Mouse (Mus musculus) forebrain, embryonic 13.5 days (tissue): Measurements from ENCODE around the gene Nsl1. TPM values are rescaled to one million over a fixed set of nuclear protein-coding genes. Genes with fewer than 3 reads are reported as not detected.

Experiments used
- ATAC-seq: fragments of 200-750 bp; cut with Nextera tagmentation; 2 replicates; pipeline ENCODE4 v1.8.0; 2017
- H3K27ac ChIP-seq: fragments of 300-500 bp; sonication (generic); 2 replicates; pipeline ENCODE4 v1.5.1; 2015; ENCODE audit warnings: inconsistent platforms, mild to moderate bottlenecking, moderate library complexity
- H3K27me3 ChIP-seq: fragments of 300-500 bp; sonication (generic); 2 replicates; pipeline ENCODE4 v1.6.1; 2015; ENCODE audit warnings: mild to moderate bottlenecking, inconsistent platforms
- H3K36me3 ChIP-seq: fragments of 300-500 bp; sonication (generic); 2 replicates; pipeline ENCODE4 v1.6.1; 2015; ENCODE audit warnings: mild to moderate bottlenecking, inconsistent platforms; ENCODE audit not compliant: poor library complexity, severe bottlenecking
- H3K4me1 ChIP-seq: fragments of 300-500 bp; sonication (generic); 2 replicates; pipeline ENCODE4 v1.6.1; 2015; ENCODE audit warnings: inconsistent platforms
- H3K4me2 ChIP-seq: fragments of 300-500 bp; sonication (generic); 2 replicates; pipeline ENCODE4 v1.6.1; 2015; ENCODE audit warnings: inconsistent platforms, mild to moderate bottlenecking, moderate library complexity
- H3K4me3 ChIP-seq: fragments of 300-500 bp; sonication (generic); 2 replicates; pipeline ENCODE4 v1.5.1; 2015; ENCODE audit warnings: mild to moderate bottlenecking, inconsistent platforms
- H3K9ac ChIP-seq: fragments of 300-500 bp; sonication (generic); 2 replicates; pipeline ENCODE4 v1.6.1; 2015; ENCODE audit warnings: mild to moderate bottlenecking, inconsistent platforms
- H3K9me3 ChIP-seq: fragments of 300-500 bp; sonication (generic); replicated peaks from 2 replicates; pipeline ENCODE4 v1.6.1; 2016; ENCODE audit warnings: inconsistent platforms
- WGBS: fragments of 180-500 bp; shearing (Covaris S2); methylation state at CpG from one replicate; pipeline ENCODE4 v1.1.7; 2015; 5-methylcytosine and 5-hydroxymethylcytosine counted together
- polyA plus RNA-seq: library from polyadenylated mRNA; unstranded; fragments of >200 nt; fragmentation: Nextera tagmentation; extraction: Ambion mirVana; gene quantifications from 2 replicates; pipeline ENCODE4 v1.2.1, GENCODE M21; 2015

Nsl1 gene
- polyA plus RNA-seq, 1 experiment from 2014 or later = 19.7 TPM

GRCm38 (mm10) chr1:191099114-191099513 is 36.3 kb downstream of the Nsl1 start:
- Histone ChIP-seq H3K9me3 (no peaks in the 10 kb centered on the region), H3K4me1 (peaks cover 12% of the 10 kb centered on the region; the same call in 1 of the 2 replicates), H3K4me2 (peak overlapping the region; percentile 99), H3K36me3 (no peaks in the 10 kb centered on the region), H3K9ac (no peak overlapping the region), H3K27me3 (peaks cover 36% of the 10 kb centered on the region), H3K4me3 (no peak overlapping the region), H3K27ac (no peak overlapping the region)
- ATAC-seq = no peak
- 41% methylated on average over 5 of the region's 5 CpGs for WGBS

GRCm38 (mm10) chr1:191099772-191100291 is 37.0 kb downstream of the Nsl1 start:
- Histone ChIP-seq H3K4me2 (no peak overlapping the region), H3K27ac (no peak overlapping the region), H3K4me1 (peaks cover 12% of the 10 kb centered on the region; the same call in 1 of the 2 replicates), H3K36me3 (no peaks in the 10 kb centered on the region), H3K4me3 (no peak overlapping the region), H3K27me3 (peaks cover 36% of the 10 kb centered on the region), H3K9me3 (no peaks in the 10 kb centered on the region), H3K9ac (no peak overlapping the region)
- 79% methylated on average over 5 of the region's 5 CpGs for WGBS
- no peak for ATAC-seq

GRCm38 (mm10) chr1:191102730-191103370 is 40.0 kb downstream of the Nsl1 start:
- Histone ChIP-seq H3K27me3 (peaks cover 26% of the 10 kb centered on the region), H3K36me3 (no peaks in the 10 kb centered on the region), H3K9me3 (no peaks in the 10 kb centered on the region), H3K9ac (no peak overlapping the region), H3K4me1 (peaks cover 6% of the 10 kb centered on the region; the same call in 1 of the 2 replicates), H3K4me2 (no peak overlapping the region), H3K4me3 (no peak overlapping the region), H3K27ac (no peak overlapping the region)
- no peak for ATAC-seq
- WGBS = 86% methylated on average over 15 of the region's 15 CpGs

GRCm38 (mm10) chr1:191105246-191105645 is 42.4 kb downstream of the Nsl1 start:
- no peak overlapping the region for H3K4me3 ChIP-seq
- no peak overlapping the region for H3K4me2 ChIP-seq
- ATAC-seq = no peak
- H3K27me3 ChIP-seq = 0 out of 2 replicates have a peak, but pooled peaks cover 7% of the 10 kb centered on the region
- H3K9ac ChIP-seq = no peak overlapping the region
- H3K9me3 ChIP-seq = no peaks in the 10 kb centered on the region
- no peaks in the 10 kb centered on the region for H3K36me3 ChIP-seq
- no peak overlapping the region for H3K27ac ChIP-seq
- 85% methylated on average over 9 of the region's 9 CpGs for WGBS
- no peaks in the 10 kb centered on the region for H3K4me1 ChIP-seq

- Histone ChIP-seq H3K4me2 (no peak overlapping the region), H3K36me3 (no peaks in the 10 kb centered on the region), H3K4me3 (no peak overlapping the region), H3K27me3 (no peaks in the 10 kb centered on the region), H3K9ac (no peak overlapping the region), H3K4me1 (no peaks in the 10 kb centered on the region), H3K9me3 (no peaks in the 10 kb centered on the region), H3K27ac (no peak overlapping the region)
- no peak for ATAC-seq
- WGBS = 74% methylated on average over 10 of the region's 10 CpGs
Observed at GRCm38 (mm10) chr1:191107306-191107705, 44.5 kb downstream of the Nsl1 start.

- Histone ChIP-seq H3K4me1 (no peaks in the 10 kb centered on the region), H3K4me3 (no peak overlapping the region), H3K27me3 (no peaks in the 10 kb centered on the region), H3K36me3 (no peaks in the 10 kb centered on the region), H3K9ac (no peak overlapping the region), H3K4me2 (no peak overlapping the region), H3K27ac (no peak overlapping the region), H3K9me3 (no peaks in the 10 kb centered on the region)
- ATAC-seq = no peak
- 90% methylated on average over 9 of the region's 9 CpGs for WGBS
Observed at GRCm38 (mm10) chr1:191109907-191110306, 47.1 kb downstream of the Nsl1 start.

GRCm38 (mm10) chr1:191111146-191111545 is 48.3 kb downstream of the Nsl1 start:
- ATAC-seq = no peak
- Histone ChIP-seq H3K4me3 (no peak overlapping the region), H3K9me3 (no peaks in the 10 kb centered on the region), H3K36me3 (no peaks in the 10 kb centered on the region), H3K4me2 (no peak overlapping the region), H3K27ac (no peak overlapping the region), H3K4me1 (no peaks in the 10 kb centered on the region), H3K9ac (no peak overlapping the region), H3K27me3 (no peaks in the 10 kb centered on the region)
- WGBS = 63% methylated on average over 8 of the region's 8 CpGs

- Histone ChIP-seq H3K27me3 (no peaks in the 10 kb centered on the region), H3K4me3 (no peak overlapping the region), H3K27ac (no peak overlapping the region), H3K36me3 (no peaks in the 10 kb centered on the region), H3K4me2 (no peak overlapping the region), H3K4me1 (no peaks in the 10 kb centered on the region), H3K9ac (no peak overlapping the region), H3K9me3 (no peaks in the 10 kb centered on the region)
- WGBS = 78% methylated on average over 7 of the region's 7 CpGs
- ATAC-seq = no peak
Observed at GRCm38 (mm10) chr1:191114868-191115267, 52.1 kb downstream of the Nsl1 start.

- Histone ChIP-seq H3K9ac (no peak overlapping the region), H3K4me3 (no peak overlapping the region), H3K9me3 (no peaks in the 10 kb centered on the region), H3K27me3 (no peaks in the 10 kb centered on the region), H3K36me3 (no peaks in the 10 kb centered on the region), H3K4me2 (no peak overlapping the region), H3K4me1 (no peaks in the 10 kb centered on the region), H3K27ac (no peak overlapping the region)
- 80% methylated on average over 11 of the region's 11 CpGs for WGBS
- no peak for ATAC-seq
Observed at GRCm38 (mm10) chr1:191115514-191116238, 52.9 kb downstream of the Nsl1 start.

GRCm38 (mm10) chr1:191122744-191123143 is 59.9 kb downstream of the Nsl1 start:
- Histone ChIP-seq H3K27me3 (peaks cover 10% of the 10 kb centered on the region; the same call in 1 of the 2 replicates), H3K9me3 (no peaks in the 10 kb centered on the region), H3K36me3 (no peaks in the 10 kb centered on the region), H3K27ac (no peak overlapping the region), H3K4me2 (no peak overlapping the region), H3K9ac (no peak overlapping the region), H3K4me3 (no peak overlapping the region), H3K4me1 (peaks cover 8% of the 10 kb centered on the region; the same call in 1 of the 2 replicates)
- ATAC-seq = no peak
- 82% methylated on average over 3 of the region's 3 CpGs for WGBS

GRCm38 (mm10) chr1:191123696-191124095 is 60.9 kb downstream of the Nsl1 start:
- no peak overlapping the region for H3K27ac ChIP-seq
- peaks cover 10% of the 10 kb centered on the region; the same call in 1 of the 2 replicates for H3K27me3 ChIP-seq
- peaks cover 8% of the 10 kb centered on the region; the same call in 1 of the 2 replicates for H3K4me1 ChIP-seq
- WGBS = 88% methylated on average over 2 of the region's 2 CpGs
- no peak overlapping the region for H3K4me3 ChIP-seq
- no peaks in the 10 kb centered on the region for H3K9me3 ChIP-seq
- no peak overlapping the region for H3K4me2 ChIP-seq
- ATAC-seq = no peak
- H3K9ac ChIP-seq = no peak overlapping the region
- no peaks in the 10 kb centered on the region for H3K36me3 ChIP-seq

GRCm38 (mm10) chr1:191124288-191124687 is 61.5 kb downstream of the Nsl1 start:
- no peak for ATAC-seq
- WGBS = 78% methylated on average over 4 of the region's 4 CpGs
- peaks cover 8% of the 10 kb centered on the region; the same call in 1 of the 2 replicates for H3K4me1 ChIP-seq
- no peak overlapping the region for H3K27ac ChIP-seq
- no peak overlapping the region for H3K9ac ChIP-seq
- H3K36me3 ChIP-seq = no peaks in the 10 kb centered on the region
- H3K9me3 ChIP-seq = peaks cover 5% of the 10 kb centered on the region; the same call in 1 of the 2 replicates
- peaks cover 10% of the 10 kb centered on the region; the same call in 1 of the 2 replicates for H3K27me3 ChIP-seq
- no peak overlapping the region for H3K4me2 ChIP-seq
- no peak overlapping the region for H3K4me3 ChIP-seq
